Mouse (Mus musculus) fat pad, adult 2 months (tissue): ENCODE results near the gene Gm7173.

Source experiments
- DNase-seq: peaks from one replicate; pipeline ENCODE4 v3.0.0-alpha.2; 2011; ENCODE audit warnings: low read depth, low spot score; ENCODE audit errors: extremely low read depth

Gm7173 gene

DNA sequence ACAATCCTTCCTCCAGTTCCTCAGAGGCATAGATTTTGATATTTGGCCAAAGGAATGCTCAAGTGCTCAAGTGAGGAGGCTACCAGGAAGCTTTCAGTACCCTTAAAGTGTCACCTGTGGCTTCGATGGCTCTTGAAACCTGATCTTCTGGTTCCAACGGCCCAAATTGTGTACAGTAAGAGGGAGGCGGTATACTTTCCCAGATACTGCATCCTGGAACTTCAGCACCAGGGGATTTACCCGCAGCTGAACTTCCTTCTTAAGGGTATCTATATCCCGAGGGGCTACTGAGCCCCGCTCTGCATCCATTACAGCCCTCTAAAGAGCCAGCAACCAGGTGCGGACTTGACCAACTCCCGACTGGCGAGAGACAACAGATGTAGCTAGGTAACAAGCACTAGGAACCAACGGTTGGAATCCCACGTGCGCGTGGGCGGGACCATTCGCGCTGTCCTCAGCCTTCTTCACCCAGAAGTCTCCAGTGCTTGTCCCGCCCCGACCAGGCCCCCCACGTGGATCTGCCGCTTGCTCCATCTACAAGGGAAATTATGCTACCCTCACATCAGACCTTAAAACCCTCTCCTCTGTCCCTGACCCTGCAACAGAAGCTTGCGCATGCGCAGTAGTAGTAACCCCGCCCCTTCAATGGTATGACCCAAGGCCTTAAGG is at the start of gene Gm7173:
TSS of gene Gm7173 (minus strand) at position 309 of the 669 bp plus-strand sequence.
- no peak for DNase-seq

GRCm38 (mm10) chrX:79517646-79518016 is 546 bp upstream of the Gm7173 start:
- DNase-seq: no peak

GRCm38 (mm10) chrX:79316790-79317189 is 200.3 kb downstream of the Gm7173 start:
- no peak for DNase-seq
